Mouse (Mus musculus) CH12.LX (cell line): ENCODE results near the gene Gm44596. TPM values are rescaled to one million over a fixed set of nuclear protein-coding genes. Genes with fewer than 3 reads are reported as not detected.

Experiments
- DNase-seq: peaks from one replicate; pipeline ENCODE4 v3.0.0-alpha.2; 2013; ENCODE audit errors: extremely low read depth
- H3K27ac ChIP-seq: 2 replicates; pipeline ENCODE4 v1.5.1; 2012; ENCODE audit warnings: low read depth, mild to moderate bottlenecking, control low read depth, moderate library complexity; ENCODE audit not compliant: insufficient read depth
- H3K27me3 ChIP-seq: replicated peaks from 2 replicates; pipeline ENCODE3; 2012; ENCODE audit warnings: inconsistent platforms
- H3K36me3 ChIP-seq, 2 experiments: replicated peaks in 1 of 2; 2 replicates each; pipeline versions ENCODE3 to v1.6.1; 2012; ENCODE audit warnings: inconsistent platforms in 1 of 2, low read length in 1 of 2, mild to moderate bottlenecking in 1 of 2, mixed read lengths in 1 of 2, moderate library complexity in 1 of 2; ENCODE audit not compliant: control insufficient read depth in 1 of 2, insufficient read depth in 1 of 2
- H3K4me1 ChIP-seq, 2 experiments: 2 replicates each; pipeline ENCODE4 v1.6.1; 2012; ENCODE audit warnings: inconsistent platforms in 1 of 2, moderate library complexity in 1 of 2; ENCODE audit not compliant: insufficient read depth in 2 of 2, control insufficient read depth in 1 of 2
- H3K4me2 ChIP-seq: 2 replicates; pipeline ENCODE4 v1.6.1; 2012; ENCODE audit warnings: low read depth, mild to moderate bottlenecking, control low read depth; ENCODE audit not compliant: poor library complexity, insufficient read depth, severe bottlenecking
- H3K4me3 ChIP-seq, 3 experiments: fragments of 150-350 bp in 1 of 3; sonication (generic) in 1 of 3; replicated peaks in 1 of 3; 2 replicates each; pipeline versions ENCODE3 to v1.5.1; 2011 to 2012; ENCODE audit warnings: low read depth in 2 of 3, low read length in 2 of 3, mild to moderate bottlenecking in 2 of 3, moderate library complexity in 2 of 3, control low read depth in 1 of 3, improper control_type of control experiment in 1 of 3, inconsistent platforms in 1 of 3, mixed read lengths in 1 of 3; ENCODE audit not compliant: poor library complexity in 1 of 3
- H3K79me2 ChIP-seq: replicated peaks from 2 replicates; pipeline ENCODE4 v1.6.1; 2012; ENCODE audit warnings: mild to moderate bottlenecking, moderate library complexity; ENCODE audit not compliant: control insufficient read depth, poor library complexity, insufficient read depth, severe bottlenecking; ENCODE audit errors: extremely low read depth
- H3K9ac ChIP-seq: 2 replicates; pipeline ENCODE4 v1.6.1; 2012; ENCODE audit warnings: low read depth, mild to moderate bottlenecking, control low read depth, moderate library complexity; ENCODE audit not compliant: insufficient read depth
- H3K9me3 ChIP-seq: replicated peaks from 2 replicates; pipeline ENCODE3; 2012; ENCODE audit warnings: low read length, inconsistent platforms, mixed read lengths
- CHD1 ChIP-seq: IDR thresholded peaks from 2 replicates; pipeline ENCODE4 v1.6.1; 2012; ENCODE audit warnings: low read depth, low read length, improper control_type of control experiment, inconsistent platforms
- CHD2 ChIP-seq: IDR thresholded peaks from 2 replicates; pipeline ENCODE4 v1.6.1; 2011; ENCODE audit warnings: low read length, improper control_type of control experiment
- CTCF ChIP-seq, 2 experiments: IDR thresholded peaks in 1 of 2; conservative IDR thresholded peaks in 1 of 2; 2 replicates each; pipeline ENCODE4 v1.5.1; 2011 to 2012; ENCODE audit warnings: low read depth in 2 of 2, low read length in 2 of 2, improper control_type of control experiment in 1 of 2, inconsistent platforms in 1 of 2, mild to moderate bottlenecking in 1 of 2, moderate library complexity in 1 of 2
- EP300 ChIP-seq: IDR thresholded peaks from 2 replicates; pipeline ENCODE4 v1.6.1; 2011; ENCODE audit warnings: low read length, improper control_type of control experiment
- ETS1 ChIP-seq: conservative IDR thresholded peaks from 2 replicates; pipeline ENCODE4 v1.6.1; 2012; ENCODE audit warnings: low read depth, mild to moderate bottlenecking, inconsistent platforms, low read length, improper control_type of control experiment, moderate library complexity
- JUN ChIP-seq: IDR thresholded peaks from 2 replicates; pipeline ENCODE4 v1.6.1; 2011; ENCODE audit warnings: low read depth, mild to moderate bottlenecking, low read length, improper control_type of control experiment, moderate library complexity; ENCODE audit not compliant: insufficient read depth
- JUND ChIP-seq: conservative IDR thresholded peaks from 2 replicates; pipeline ENCODE4 v1.6.1; 2011; ENCODE audit warnings: low read depth, low read length, improper control_type of control experiment
- KAT2A ChIP-seq: IDR thresholded peaks from 2 replicates; pipeline ENCODE4 v1.6.1; 2012; ENCODE audit warnings: low read length, improper control_type of control experiment, inconsistent platforms; ENCODE audit not compliant: insufficient replicate concordance
- MAZ ChIP-seq: IDR thresholded peaks from 2 replicates; pipeline ENCODE4 v1.6.1; 2012; ENCODE audit warnings: low read depth, mild to moderate bottlenecking, inconsistent platforms, low read length, improper control_type of control experiment, moderate library complexity
- MEF2A ChIP-seq: IDR thresholded peaks from 2 replicates; pipeline ENCODE4 v1.6.1; 2014; ENCODE audit warnings: low read depth, mild to moderate bottlenecking, inconsistent platforms, low read length, improper control_type of control experiment, borderline replicate concordance
- MXI1 ChIP-seq: IDR thresholded peaks from 2 replicates; pipeline ENCODE4 v1.6.1; 2011; ENCODE audit warnings: mild to moderate bottlenecking, low read depth, low read length, improper control_type of control experiment
- MYC ChIP-seq: IDR thresholded peaks from 2 replicates; pipeline ENCODE4 v1.6.1; 2011; ENCODE audit warnings: low read depth, mild to moderate bottlenecking, improper control_type of control experiment, low read length
- NRF1 ChIP-seq: IDR thresholded peaks from 2 replicates; pipeline ENCODE4 v1.6.1; 2014; ENCODE audit warnings: low read depth, mild to moderate bottlenecking, inconsistent platforms, low read length, improper control_type of control experiment, moderate library complexity
- POLR2A ChIP-seq: IDR thresholded peaks from 2 replicates; pipeline ENCODE4 v1.6.1; 2011; ENCODE audit warnings: low read depth, mild to moderate bottlenecking, improper control_type of control experiment, low read length
- RAD21 ChIP-seq: IDR thresholded peaks from 2 replicates; pipeline ENCODE4 v1.6.1; 2011; ENCODE audit warnings: low read depth, mild to moderate bottlenecking, low read length, improper control_type of control experiment, moderate library complexity
- RCOR1 ChIP-seq: conservative IDR thresholded peaks from 2 replicates; pipeline ENCODE4 v1.6.1; 2012; ENCODE audit warnings: low read depth, mild to moderate bottlenecking, inconsistent platforms, low read length, improper control_type of control experiment
- SIN3A ChIP-seq: IDR thresholded peaks from 2 replicates; pipeline ENCODE4 v1.6.1; 2012; ENCODE audit warnings: low read length, improper control_type of control experiment, inconsistent platforms
- SMC3 ChIP-seq: IDR thresholded peaks from 2 replicates; pipeline ENCODE4 v1.6.1; 2011; ENCODE audit warnings: low read depth, low read length, improper control_type of control experiment
- TBP ChIP-seq: conservative IDR thresholded peaks from 2 replicates; pipeline ENCODE4 v1.6.1; 2011; ENCODE audit warnings: low read depth, low read length, improper control_type of control experiment
- TCF12 ChIP-seq: IDR thresholded peaks from 2 replicates; pipeline ENCODE4 v1.6.1; 2014; ENCODE audit warnings: low read depth, mild to moderate bottlenecking, inconsistent platforms, low read length, improper control_type of control experiment
- ZKSCAN1 ChIP-seq: IDR thresholded peaks from 2 replicates; pipeline ENCODE4 v1.6.1; 2012; ENCODE audit warnings: low read depth, inconsistent platforms, low read length, improper control_type of control experiment, borderline replicate concordance
- ZMIZ1 ChIP-seq: IDR thresholded peaks from 2 replicates; pipeline ENCODE4 v1.6.1; 2012; ENCODE audit warnings: low read depth, mild to moderate bottlenecking, inconsistent platforms, low read length, improper control_type of control experiment
- ZNF384 ChIP-seq: IDR thresholded peaks from 2 replicates; pipeline ENCODE4 v1.6.1; 2012; ENCODE audit warnings: low read depth, low read length, improper control_type of control experiment, inconsistent platforms
- dilution Hi-C: fragments of 300-500 bp; cut with MboI; formaldehyde crosslinking; loops from 2 replicates; pipeline ENCODE4 v1.14.3; 2020; ENCODE audit warnings: low sequenced_read_pairs; ENCODE audit not compliant: extremely low pct_unique_long_range_greater_than_20kb, extremely low pct_ligation_motif_present
- in situ Hi-C: fragments of 300-500 bp; cut with MboI; formaldehyde crosslinking; loops from 3 replicates; pipeline ENCODE4 v1.14.3; 2019; ENCODE audit warnings: low sequenced_read_pairs, low pct_ligation_motif_present, low pct_unique_long_range_greater_than_20kb, mixed read lengths
- polyA plus RNA-seq: library from polyadenylated mRNA; unstranded; fragments of >175 nt; gene quantifications from 2 replicates; pipeline ENCODE4 v1.2.1, GENCODE M21; 2012; ENCODE audit warnings: low read depth; ENCODE audit not compliant: insufficient read length
- total RNA-seq, 2 experiments: library from RNA; depleted of rRNA; stranded (reverse); fragments of 300-350 nt in 1 of 2; fragments of >200 nt in 1 of 2; gene quantifications; 2 replicates each; pipeline ENCODE4 v1.2.3; 2012 to 2014

The Gm44596 gene
- total and polyA plus RNA-seq, 3 experiments, result not detected

DNA sequence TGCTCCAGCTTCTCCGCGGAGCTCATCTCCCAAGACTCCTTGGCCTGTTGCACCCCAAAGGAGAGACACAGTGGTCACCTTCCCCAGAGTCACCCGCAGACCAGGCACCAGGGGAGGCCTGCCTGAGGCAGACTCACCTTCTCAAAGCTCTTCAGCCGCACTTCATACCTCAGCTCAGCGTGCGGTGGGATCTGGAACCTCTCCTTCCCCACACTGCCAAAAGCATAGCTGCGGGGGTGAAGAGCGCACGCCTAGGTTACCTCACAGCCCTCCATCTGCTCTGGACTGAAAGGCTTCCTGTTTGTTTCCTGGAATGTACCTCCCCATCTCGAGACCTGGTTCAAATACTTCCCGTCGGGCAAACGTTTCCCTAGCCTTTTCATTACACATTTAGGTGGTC lies 58.3 kb downstream of the Gm44596 start:
- dilution Hi-C loops, result no loop called here
- Histone ChIP-seq H3K9ac (no peak overlapping the region), H3K4me1 (peaks cover 0 to 11% of the 10 kb centered on the region in 2 experiments; a peak in 2 of 4 replicates), H3K4me3 (no peak overlapping the region), H3K36me3 (peaks cover 64 to 78% of the 10 kb centered on the region in 2 experiments), H3K4me2 (no peak overlapping the region), H3K9me3 (no peaks in the 10 kb centered on the region), H3K27ac (no peak overlapping the region), H3K79me2 (peaks cover 27% of the 10 kb centered on the region), H3K27me3 (no peaks in the 10 kb centered on the region)
- in situ Hi-C loops, result no loop called here
- no peak for DNase-seq
- TF ChIP-seq RAD21 (no peak), ETS1 (no peak), CHD1 (no peak), TCF12 (no peak)

GRCm38 (mm10) chr6:128435474-128435873 lies 60.2 kb downstream of the Gm44596 start:
- no peak for TF ChIP-seq KAT2A
- no peak for TF ChIP-seq RAD21
- no peak for TF ChIP-seq JUND
- TF ChIP-seq RCOR1, result no peak
- TF ChIP-seq POLR2A, result no peak
- no peak for TF ChIP-seq MYC
- no peak for TF ChIP-seq MAZ
- no peak for TF ChIP-seq ZMIZ1
- no peak for TF ChIP-seq SMC3
- TF ChIP-seq MEF2A, result no peak
- no peak for TF ChIP-seq ZNF384
- TF ChIP-seq CTCF (conservative IDR thresholded peaks at IDR 0.05 in 1 of 2, IDR thresholded peaks at IDR 0.05 in 1 of 2; ENCODE audit: low read depth in 2 of 2, low read length in 2 of 2), result no peak
- TF ChIP-seq SIN3A, result no peak
- no peak for TF ChIP-seq CHD2
- TF ChIP-seq EP300, result no peak
- TF ChIP-seq MXI1, result no peak
- TF ChIP-seq JUN, result no peak
- no peak for TF ChIP-seq ZKSCAN1
- TF ChIP-seq TBP, result no peak
- no peak for TF ChIP-seq NRF1
- in situ Hi-C loops, result no loop called here
- dilution Hi-C loops, result no loop called here
- no peak overlapping the region for H3K9ac ChIP-seq
- H3K9me3 ChIP-seq, result no peaks in the 10 kb centered on the region
- peaks cover 3 to 18% of the 10 kb centered on the region in 2 experiments; a peak in 3 of 4 replicates for H3K4me1 ChIP-seq
- H3K4me2 ChIP-seq, result no peak overlapping the region
- H3K27me3 ChIP-seq, result no peaks in the 10 kb centered on the region
- no peak overlapping the region for H3K27ac ChIP-seq
- peaks cover 56 to 60% of the 10 kb centered on the region in 2 experiments for H3K36me3 ChIP-seq
- H3K79me2 ChIP-seq, result peaks cover 27% of the 10 kb centered on the region
- H3K4me3 ChIP-seq, result no peak overlapping the region
- DNase-seq, result no peak
